Mouse (Mus musculus) bone marrow, adult 2 months (tissue): ENCODE results near the gene Piezo1.

Experiments
- CTCF ChIP-seq: fragments of 200-500 bp; IDR thresholded peaks from 2 replicates; pipeline ENCODE4 v1.5.1; 2011; ENCODE audit warnings: low read length, control low read depth; ENCODE audit not compliant: control insufficient read depth, insufficient read depth
- POLR2A ChIP-seq: fragments of 200-500 bp; IDR thresholded peaks from 2 replicates; pipeline ENCODE4 v1.6.1; 2011; ENCODE audit warnings: low read depth, mild to moderate bottlenecking, control low read depth, low read length, borderline replicate concordance; ENCODE audit not compliant: control insufficient read depth

GRCm38 (mm10) chr8:122459990-122460389 lies 91.1 kb downstream of the Piezo1 start:
- TF ChIP-seq CTCF (no peak), POLR2A (no peak)
